Mouse (Mus musculus): ENCODE results near the gene Hadha. TPM values are rescaled to one million over a fixed set of nuclear protein-coding genes. Genes with fewer than 3 reads are reported as not detected.

Hadha gene
- polyA plus RNA-seq (2015; fragmentation: Nextera tagmentation; extraction: Ambion mirVana): 123 TPM in 2 replicates

DNA sequence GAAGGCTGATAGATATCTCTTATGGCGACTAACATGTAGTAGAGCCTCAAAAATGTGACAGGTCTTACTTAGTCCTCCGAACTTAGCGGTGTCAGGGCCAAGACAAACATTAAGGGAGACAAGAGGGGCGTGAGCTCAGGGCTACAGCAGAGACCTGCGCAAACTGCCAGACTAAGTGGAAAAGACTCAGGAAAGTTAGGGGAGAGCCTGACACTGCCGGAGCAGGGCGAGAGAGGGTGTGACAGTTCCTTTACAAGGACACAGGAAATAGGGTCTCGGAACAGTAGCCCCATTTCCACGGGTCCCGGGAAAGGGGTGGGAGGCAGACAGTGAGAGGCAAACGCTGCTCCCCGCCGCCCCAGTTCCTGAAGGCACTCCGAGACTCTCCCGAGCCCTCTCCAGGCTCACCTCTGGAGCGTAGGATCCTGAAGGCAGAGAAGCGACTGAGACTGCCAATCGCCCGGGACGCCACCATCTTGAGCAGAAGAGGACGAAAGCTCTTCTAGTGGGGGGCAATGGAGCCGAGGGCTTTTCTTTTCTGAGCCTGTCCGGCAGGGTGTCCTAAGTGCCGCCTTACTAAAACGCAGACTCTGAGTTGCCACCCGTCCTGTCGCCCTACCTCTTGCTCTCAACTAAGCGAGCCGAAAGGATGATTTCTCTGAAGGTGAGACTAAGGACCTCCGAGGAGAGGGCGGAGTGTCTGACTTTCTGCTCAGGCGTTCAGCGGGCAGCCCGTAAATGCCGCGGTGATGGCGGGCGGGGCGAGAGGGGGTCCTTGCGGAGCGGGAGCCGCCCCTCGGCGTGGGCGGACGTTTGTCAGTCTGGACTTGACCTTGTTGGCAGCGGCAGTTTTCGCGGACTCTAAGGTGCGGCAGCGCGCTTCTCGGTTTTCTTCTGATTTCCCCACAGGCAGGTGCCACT is at the start of gene Hadha, which contains the start of gene Hadhb:
Gene Hadha (minus strand): TSS at position 689 of the 921 bp plus-strand sequence.
Gene Hadhb (plus strand): TSS at position 775 of the 921 bp plus-strand sequence.
- peak; percentile 90 for ATAC-seq (ENCODE audit: insufficient number of reproducible peaks, low FRiP score, low TSS enrichment, low read depth)
- peaks cover 9% of the 10 kb centered on the region; the same call in 1 of the 2 replicates for H3K4me1 ChIP-seq

DNA sequence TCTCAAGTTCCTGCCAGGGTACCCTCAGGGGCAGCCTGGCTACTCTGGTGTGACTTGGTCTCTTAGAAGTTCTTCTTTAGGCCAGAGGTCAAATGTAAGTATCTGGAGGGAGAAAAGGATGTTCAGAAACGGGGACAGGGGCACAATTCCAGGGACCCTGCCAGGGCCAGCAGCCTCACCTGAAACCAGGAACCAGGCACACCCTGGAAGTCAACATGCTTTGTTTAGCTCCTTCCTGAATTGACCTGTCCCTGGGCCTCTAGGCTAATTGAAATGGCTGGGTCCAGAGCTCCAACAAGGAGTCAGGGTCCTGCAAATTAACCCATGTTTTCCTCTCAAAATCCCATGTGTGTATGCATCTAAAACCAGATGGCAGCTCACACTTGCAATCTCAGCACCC is 49.5 kb upstream of the Hadha start:
- H3K4me3 ChIP-seq (replicated peaks): no peak overlapping the region
- no peaks in the 10 kb centered on the region for H3K9me3 ChIP-seq (replicated peaks)
- no peaks in the 10 kb centered on the region for H3K4me1 ChIP-seq
- no peak overlapping the region for H3K4me2 ChIP-seq (replicated peaks)
- 53% methylated on average over 1 of the region's 1 CpGs for WGBS
- no peaks in the 10 kb centered on the region for H3K36me3 ChIP-seq
- no peak overlapping the region for H3K9ac ChIP-seq
- H3K27me3 ChIP-seq: no peaks in the 10 kb centered on the region
- no peak for ATAC-seq (ENCODE audit: insufficient number of reproducible peaks, low FRiP score, low TSS enrichment, low read depth)
- no peak overlapping the region for H3K27ac ChIP-seq (replicated peaks)

More for the DNA sequence above, at the start of gene Hadha, which contains the start of gene Hadhb:
- Histone ChIP-seq H3K4me3 (replicated peaks) (peak within 1 kb of the TSS; percentile 78), H3K9me3 (replicated peaks) (no peaks in the 10 kb centered on the region), H3K27ac (replicated peaks) (peak within 1 kb of the TSS; percentile 87), H3K4me2 (replicated peaks) (peak within 1 kb of the TSS; percentile 69), H3K9ac (peak within 1 kb of the TSS; percentile 70), H3K36me3 (no peaks in the 10 kb centered on the region), H3K27me3 (no peaks in the 10 kb centered on the region)
- WGBS: under 1% methylated on average over 53 of the region's 53 CpGs

DNA sequence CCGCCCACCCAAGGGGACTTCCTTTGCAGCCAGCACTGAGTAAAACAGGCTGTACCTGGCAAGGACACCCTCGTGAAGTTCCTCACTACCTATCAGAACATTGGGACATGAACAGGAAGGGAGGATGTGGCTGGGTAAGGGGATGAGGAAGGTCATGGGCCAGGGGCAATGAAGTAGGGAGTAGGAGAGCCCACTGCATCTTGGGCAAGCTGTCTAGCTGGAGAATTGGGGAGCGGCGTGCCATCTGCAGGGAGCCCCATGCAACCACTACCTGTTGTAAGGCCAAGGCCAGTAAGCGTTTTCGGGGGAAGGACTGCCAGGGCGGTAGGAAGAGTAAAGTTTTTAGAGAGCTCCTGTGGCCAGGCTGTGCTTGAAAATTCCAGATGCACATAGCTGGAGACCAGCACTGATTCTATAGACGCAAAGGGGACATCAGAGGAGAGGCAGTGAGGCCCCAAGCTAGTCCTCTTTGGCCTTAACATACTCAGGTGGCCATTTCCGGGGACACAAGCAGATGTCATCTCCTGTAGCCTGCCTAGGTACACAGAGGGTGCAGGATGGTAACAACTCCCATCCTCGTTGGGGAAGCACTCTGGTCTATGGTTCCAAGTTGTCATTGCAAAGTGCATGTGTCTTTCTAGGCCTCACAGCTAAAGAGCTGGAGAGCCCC is 48.4 kb upstream of the Hadha start:
- Histone ChIP-seq H3K27me3 (no peaks in the 10 kb centered on the region), H3K36me3 (no peaks in the 10 kb centered on the region), H3K4me1 (no peaks in the 10 kb centered on the region), H3K27ac (replicated peaks) (no peak overlapping the region), H3K4me2 (replicated peaks) (no peak overlapping the region), H3K9ac (no peak overlapping the region), H3K9me3 (replicated peaks) (no peaks in the 10 kb centered on the region), H3K4me3 (replicated peaks) (no peak overlapping the region)
- ATAC-seq (ENCODE audit: insufficient number of reproducible peaks, low FRiP score, low TSS enrichment, low read depth): no peak
- 81% methylated on average over 10 of the region's 10 CpGs for WGBS

DNA sequence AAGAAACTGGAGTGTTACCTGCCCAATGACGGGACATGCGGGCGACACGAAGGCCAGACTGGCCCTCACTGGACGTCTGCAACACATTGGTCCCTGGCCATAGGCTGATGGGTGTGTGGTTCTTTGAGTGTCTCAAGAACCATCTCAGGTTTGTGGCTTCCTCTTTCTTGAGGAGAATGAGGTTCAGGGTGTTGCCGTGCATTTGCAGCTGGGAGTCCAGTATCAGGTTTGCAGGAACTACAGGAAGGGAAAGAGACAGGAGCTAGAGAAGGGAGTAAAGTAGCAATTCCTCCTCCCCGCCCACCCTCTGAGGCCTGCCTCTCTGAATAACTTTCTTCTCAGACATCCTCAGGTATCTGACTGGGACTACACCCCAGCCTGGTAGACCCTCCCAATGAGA is 47.3 kb upstream of the Hadha start:
- no peak for ATAC-seq (ENCODE audit: insufficient number of reproducible peaks, low FRiP score, low TSS enrichment, low read depth)
- no peaks in the 10 kb centered on the region for H3K36me3 ChIP-seq
- no peaks in the 10 kb centered on the region for H3K9me3 ChIP-seq (replicated peaks)
- no peaks in the 10 kb centered on the region for H3K27me3 ChIP-seq
- no peak overlapping the region for H3K27ac ChIP-seq (replicated peaks)
- no peak overlapping the region for H3K4me2 ChIP-seq (replicated peaks)
- WGBS: 80% methylated on average over 7 of the region's 7 CpGs
- H3K4me1 ChIP-seq: no peaks in the 10 kb centered on the region
- no peak overlapping the region for H3K9ac ChIP-seq
- no peak overlapping the region for H3K4me3 ChIP-seq (replicated peaks)

DNA sequence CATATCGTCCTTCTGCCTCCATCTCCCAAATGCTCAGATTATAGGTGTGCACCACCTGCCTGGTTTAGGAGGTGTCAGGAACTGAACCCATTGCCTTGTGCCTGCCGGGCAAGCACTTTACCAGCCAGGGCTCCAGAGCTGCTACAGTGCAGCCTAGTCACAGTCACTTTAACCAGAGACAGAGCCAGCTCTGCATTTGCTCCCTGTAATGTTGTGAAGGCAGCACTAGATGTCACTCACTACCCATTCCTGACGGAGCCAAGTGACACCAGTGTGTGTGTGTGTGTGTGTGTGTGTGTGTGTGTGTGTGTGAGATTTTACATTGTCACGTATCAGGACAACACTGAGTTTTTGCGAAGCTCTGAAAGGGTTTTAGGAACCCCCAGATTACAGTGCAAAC is 46.6 kb upstream of the Hadha start:
- Histone ChIP-seq H3K9me3 (replicated peaks) (no peaks in the 10 kb centered on the region), H3K4me1 (no peaks in the 10 kb centered on the region), H3K4me2 (replicated peaks) (no peak overlapping the region), H3K4me3 (replicated peaks) (no peak overlapping the region), H3K27ac (replicated peaks) (no peak overlapping the region), H3K27me3 (no peaks in the 10 kb centered on the region), H3K9ac (no peak overlapping the region), H3K36me3 (no peaks in the 10 kb centered on the region)
- no peak for ATAC-seq (ENCODE audit: insufficient number of reproducible peaks, low FRiP score, low TSS enrichment, low read depth)
- 40% methylated on average over 5 of the region's 5 CpGs for WGBS

DNA sequence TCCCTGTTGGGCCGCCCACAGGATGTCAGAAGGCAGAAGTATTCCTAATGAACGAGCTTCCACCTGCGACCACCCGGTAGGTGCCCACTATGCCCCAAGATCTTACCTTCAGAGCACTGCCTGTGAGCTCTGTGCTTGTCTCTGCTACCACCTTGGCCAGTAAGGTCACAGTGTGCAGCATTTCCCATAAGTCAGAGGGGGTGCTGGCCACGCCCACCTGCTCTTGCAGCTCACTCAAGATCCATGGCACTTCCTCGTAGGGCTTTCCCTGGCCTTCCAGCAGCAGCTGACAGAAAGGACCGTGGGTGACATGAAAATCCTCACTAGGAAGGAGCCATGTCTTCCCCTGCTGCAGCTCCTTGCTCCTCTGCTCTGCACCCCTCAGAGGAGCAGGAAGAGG is 43.3 kb upstream of the Hadha start:
- Histone ChIP-seq H3K4me2 (replicated peaks) (no peak overlapping the region), H3K9ac (no peak overlapping the region), H3K27me3 (no peaks in the 10 kb centered on the region), H3K36me3 (no peaks in the 10 kb centered on the region), H3K27ac (replicated peaks) (no peak overlapping the region), H3K4me3 (replicated peaks) (no peak overlapping the region), H3K9me3 (replicated peaks) (no peaks in the 10 kb centered on the region), H3K4me1 (no peaks in the 10 kb centered on the region)
- ATAC-seq (ENCODE audit: insufficient number of reproducible peaks, low FRiP score, low TSS enrichment, low read depth): no peak
- 70% methylated on average over 7 of the region's 7 CpGs for WGBS

DNA sequence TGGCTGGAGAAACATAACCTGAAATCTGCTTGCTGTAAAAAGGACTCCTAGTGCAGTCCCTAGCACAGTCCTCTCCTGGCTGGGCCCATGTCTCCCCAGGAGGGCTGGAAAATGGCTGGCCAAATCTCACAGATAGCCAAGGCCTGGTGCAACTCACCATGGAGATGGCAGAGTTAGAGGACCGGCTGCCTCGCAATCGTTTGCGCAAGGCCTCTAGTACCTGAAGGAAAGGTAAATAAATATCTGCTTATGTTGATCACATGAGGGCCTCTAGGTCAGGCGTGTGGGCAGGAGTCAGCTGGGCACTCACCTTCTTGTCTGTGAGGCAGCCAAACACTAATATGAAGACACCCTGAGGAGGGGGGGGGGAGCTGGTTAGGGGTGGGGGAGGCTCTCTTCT is 40.4 kb upstream of the Hadha start:
- no peak for ATAC-seq (ENCODE audit: insufficient number of reproducible peaks, low FRiP score, low TSS enrichment, low read depth)
- no peak overlapping the region for H3K4me3 ChIP-seq (replicated peaks)
- 91% methylated on average over 5 of the region's 5 CpGs for WGBS

DNA sequence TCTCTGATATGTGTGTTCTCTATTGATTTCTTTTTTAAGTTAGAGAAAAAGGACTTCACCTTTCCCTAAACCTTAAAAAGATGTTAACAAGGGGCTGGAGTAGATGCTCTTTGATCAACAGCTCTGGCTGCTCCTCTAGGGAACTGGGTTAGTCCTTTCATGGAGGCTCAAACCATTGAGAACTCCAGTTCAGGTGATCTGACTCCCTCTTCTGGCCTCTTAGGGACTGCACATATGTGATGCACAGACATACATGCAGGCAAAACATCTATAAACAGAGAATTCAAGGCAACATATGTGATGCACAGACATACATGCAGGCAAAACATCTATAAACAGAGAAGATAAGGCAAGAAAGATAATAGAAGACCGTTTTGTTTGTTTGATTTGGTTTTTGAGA is 37.5 kb upstream of the Hadha start:
- Histone ChIP-seq H3K36me3 (peaks cover 9% of the 10 kb centered on the region; the same call in 1 of the 2 replicates), H3K4me1 (no peaks in the 10 kb centered on the region), H3K9me3 (replicated peaks) (no peaks in the 10 kb centered on the region), H3K4me2 (replicated peaks) (no peak overlapping the region), H3K27ac (replicated peaks) (no peak overlapping the region), H3K27me3 (no peaks in the 10 kb centered on the region), H3K9ac (no peak overlapping the region), H3K4me3 (replicated peaks) (no peak overlapping the region)
- WGBS: 95% methylated on average over 1 of the region's 1 CpGs
- no peak for ATAC-seq (ENCODE audit: insufficient number of reproducible peaks, low FRiP score, low TSS enrichment, low read depth)

More for the DNA sequence above, 40.4 kb upstream of the Hadha start:
- Histone ChIP-seq H3K9ac (no peak overlapping the region), H3K4me2 (replicated peaks) (no peak overlapping the region), H3K36me3 (no peaks in the 10 kb centered on the region), H3K27ac (replicated peaks) (no peak overlapping the region), H3K9me3 (replicated peaks) (no peaks in the 10 kb centered on the region), H3K4me1 (no peaks in the 10 kb centered on the region), H3K27me3 (no peaks in the 10 kb centered on the region)

DNA sequence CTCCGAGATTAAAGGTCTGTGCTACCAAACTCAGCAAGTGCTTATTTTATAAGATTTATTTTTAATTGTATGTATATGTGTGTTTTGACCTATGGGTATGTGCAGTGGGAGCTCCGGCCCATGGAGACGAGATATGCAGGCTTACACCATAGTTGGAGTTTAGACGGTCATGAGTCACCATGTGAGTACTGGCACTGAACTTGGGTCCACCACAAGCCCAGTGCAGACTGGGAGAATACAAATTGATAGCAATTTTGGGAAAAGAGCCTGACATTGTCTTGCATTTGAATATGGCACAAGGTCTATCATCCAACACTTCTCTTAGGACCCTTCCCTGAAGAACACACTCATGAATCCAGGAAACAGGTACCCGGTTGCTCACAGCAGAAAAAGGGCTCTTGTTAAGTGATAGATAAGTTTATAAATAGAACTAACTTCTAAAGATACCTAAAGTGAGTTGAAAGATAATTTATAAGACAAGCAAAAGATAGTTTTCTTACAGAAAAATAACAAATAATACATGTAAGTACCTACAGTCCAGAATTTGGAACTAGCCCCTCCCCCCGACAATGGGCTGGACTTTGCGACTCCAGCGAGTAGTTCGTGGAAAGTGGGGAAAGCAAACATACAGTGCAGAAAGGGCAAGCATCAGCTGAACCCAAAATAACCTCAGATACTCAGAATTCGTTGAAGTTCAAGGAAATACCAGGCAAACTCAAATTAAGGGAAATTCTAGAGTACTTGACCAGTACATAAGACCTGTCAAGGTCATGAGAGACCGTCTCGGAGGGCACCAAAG is 32.9 kb upstream of the Hadha start:
- Histone ChIP-seq H3K4me3 (replicated peaks) (no peak overlapping the region), H3K9me3 (replicated peaks) (no peaks in the 10 kb centered on the region), H3K9ac (no peak overlapping the region), H3K36me3 (peaks cover 33% of the 10 kb centered on the region), H3K27ac (replicated peaks) (no peak overlapping the region), H3K27me3 (no peaks in the 10 kb centered on the region), H3K4me2 (replicated peaks) (no peak overlapping the region), H3K4me1 (no peaks in the 10 kb centered on the region)
- 93% methylated on average over 12 of the region's 12 CpGs for WGBS
- no peak for ATAC-seq (ENCODE audit: insufficient number of reproducible peaks, low FRiP score, low TSS enrichment, low read depth)

DNA sequence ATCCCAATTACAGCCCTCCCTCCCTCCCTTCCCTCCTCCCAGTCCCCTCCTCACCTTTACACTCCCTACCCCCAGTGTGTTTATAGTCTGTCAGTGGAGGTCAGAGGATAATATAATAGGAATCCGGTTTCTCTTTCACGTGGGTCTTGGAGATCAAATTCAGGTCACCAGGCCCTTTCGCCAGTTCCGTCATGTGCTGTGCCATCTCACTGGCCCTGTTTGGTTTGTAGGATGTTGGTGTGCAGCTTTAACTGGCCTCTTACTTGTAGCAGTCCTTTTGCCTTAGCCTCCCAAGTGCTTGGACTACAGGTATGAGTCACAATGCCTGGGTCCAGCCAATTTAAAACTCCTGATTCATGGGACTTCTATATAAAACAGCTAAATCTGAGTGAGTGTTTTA is 20.8 kb upstream of the Hadha start:
- no peak overlapping the region for H3K9ac ChIP-seq
- peaks cover 73% of the 10 kb centered on the region for H3K36me3 ChIP-seq
- no peak overlapping the region for H3K4me3 ChIP-seq (replicated peaks)
- 41% methylated on average over 4 of the region's 4 CpGs for WGBS
- peaks cover 9% of the 10 kb centered on the region for H3K4me1 ChIP-seq
- H3K27me3 ChIP-seq: no peaks in the 10 kb centered on the region
- no peak overlapping the region for H3K27ac ChIP-seq (replicated peaks)
- no peak overlapping the region for H3K4me2 ChIP-seq (replicated peaks)
- ATAC-seq (ENCODE audit: insufficient number of reproducible peaks, low FRiP score, low TSS enrichment, low read depth): no peak
- H3K9me3 ChIP-seq (replicated peaks): no peaks in the 10 kb centered on the region

Measured in embryonic facial prominence, embryonic 15.5 days (tissue).